Mouse (Mus musculus): ENCODE measurements around the gene Hsd3b7. TPM values are rescaled to one million over a fixed set of nuclear protein-coding genes. Genes with fewer than 3 reads are reported as not detected.
"Not testable (repeated sequence)": the region's sequence is repeated elsewhere in the genome, so short reads cannot be mapped to it uniquely, and the experiment has no call there.

Hsd3b7 gene
- polyA plus RNA-seq, 1 experiment from 2014 or later, result 55.8 TPM

DNA sequence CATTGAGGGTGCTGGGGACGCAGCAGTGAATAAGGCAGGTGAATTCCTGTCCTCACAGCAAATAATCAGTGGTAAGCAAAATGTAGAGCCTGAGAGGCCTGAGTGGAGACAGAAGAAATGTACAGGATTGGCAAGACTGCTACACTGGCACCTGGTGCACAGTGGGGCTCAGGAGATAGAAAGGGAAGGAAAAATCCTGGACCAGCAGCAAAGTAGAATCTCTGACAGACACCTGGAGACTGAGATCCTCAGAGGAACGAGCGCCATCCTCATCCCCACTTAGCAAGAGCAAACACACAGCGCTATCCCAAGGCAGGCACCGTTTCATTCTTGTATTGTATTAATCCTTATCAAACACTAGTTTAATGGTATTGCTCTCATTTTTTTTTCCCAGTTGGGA, 37.1 kb downstream of the Hsd3b7 start:
- Histone ChIP-seq H3K36me3 (ENCODE audit: insufficient read depth, low read length) (no peaks in the 10 kb centered on the region), H3K9me3 (ENCODE audit: low read length) (no peaks in the 10 kb centered on the region), H3K4me2 (replicated peaks; ENCODE audit: low read depth, low read length) (no peak overlapping the region), H3K4me1 (ENCODE audit: insufficient read depth, low read depth, low read length) (no peaks in the 10 kb centered on the region; the same call in 1 of the 2 replicates), H3K4me3 (ENCODE audit: low read depth, low read length) (no peak overlapping the region), H3K27ac (ENCODE audit: low read length) (no peak overlapping the region), H3K9ac (replicated peaks; ENCODE audit: low read depth) (no peak overlapping the region), H3K27me3 (replicated peaks; ENCODE audit: insufficient read depth, low read length) (no peaks in the 10 kb centered on the region)
- ATAC-seq, result no peak
- no peak for DNase-seq (ENCODE audit: low spot score)
- 88% methylated on average over 5 of the region's 5 CpGs for WGBS
- TF ChIP-seq EP300 (IDR thresholded peaks at IDR 0.05) (no peak), CTCF (IDR thresholded peaks at IDR 0.05) (no peak)

GRCm38 (mm10) chr7:127837878-127838277, 37.5 kb downstream of the Hsd3b7 start:
- H3K9ac ChIP-seq (replicated peaks; ENCODE audit: low read depth); H3K4me3 ChIP-seq (ENCODE audit: low read depth, low read length); H3K27ac ChIP-seq (ENCODE audit: low read length); H3K36me3 ChIP-seq (ENCODE audit: insufficient read depth, low read length); H3K4me1 ChIP-seq (ENCODE audit: insufficient read depth, low read depth, low read length); ATAC-seq; H3K4me2 ChIP-seq (replicated peaks; ENCODE audit: low read depth, low read length); DNase-seq (ENCODE audit: low spot score); H3K9me3 ChIP-seq (ENCODE audit: low read length); H3K27me3 ChIP-seq (replicated peaks; ENCODE audit: insufficient read depth, low read length): not testable (repeated sequence)
- peak; percentile 5; the same call in 1 of the 2 replicates for TF ChIP-seq CTCF (IDR thresholded peaks at IDR 0.05)
- WGBS, result 90% methylated on average over 4 of the region's 4 CpGs

DNA sequence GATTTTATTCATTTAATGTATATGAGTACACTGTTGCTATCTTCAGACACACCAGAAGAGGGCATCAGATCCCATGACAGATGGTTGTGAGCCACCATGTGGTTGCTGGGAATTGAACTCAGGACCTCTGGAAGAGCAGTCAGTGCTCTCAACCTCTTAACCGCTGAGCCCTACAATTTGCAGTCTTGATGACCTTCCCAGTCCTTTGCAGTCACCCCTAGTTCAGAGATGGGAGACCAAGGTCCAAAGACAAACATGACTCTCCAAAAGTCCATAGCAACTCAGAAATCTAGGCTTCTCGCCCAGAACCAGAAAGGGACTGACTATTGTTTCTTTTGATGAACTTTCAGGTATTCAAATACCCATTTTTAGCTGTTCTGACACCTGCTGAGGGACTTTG, 39.6 kb downstream of the Hsd3b7 start:
- 66% methylated on average over 2 of the region's 2 CpGs for WGBS
- not testable (repeated sequence) for H3K4me3 ChIP-seq (ENCODE audit: low read depth, low read length); H3K9me3 ChIP-seq (ENCODE audit: low read length); H3K4me2 ChIP-seq (replicated peaks; ENCODE audit: low read depth, low read length); H3K36me3 ChIP-seq (ENCODE audit: insufficient read depth, low read length); DNase-seq (ENCODE audit: low spot score); H3K9ac ChIP-seq (replicated peaks; ENCODE audit: low read depth); H3K4me1 ChIP-seq (ENCODE audit: insufficient read depth, low read depth, low read length); H3K27ac ChIP-seq (ENCODE audit: low read length); H3K27me3 ChIP-seq (replicated peaks; ENCODE audit: insufficient read depth, low read length); ATAC-seq

GRCm38 (mm10) chr7:127840886-127841285, 40.5 kb downstream of the Hsd3b7 start:
- peak overlapping the region; percentile 50 for H3K9ac ChIP-seq (replicated peaks; ENCODE audit: low read depth)
- ATAC-seq (peak; percentile 27), DNase-seq (ENCODE audit: low spot score) (peak; percentile 55)
- no peaks in the 10 kb centered on the region for H3K9me3 ChIP-seq (ENCODE audit: low read length)
- no peak for TF ChIP-seq EP300 (IDR thresholded peaks at IDR 0.05)
- no peak for TF ChIP-seq CTCF (IDR thresholded peaks at IDR 0.05)
- 3% methylated on average over 15 of the region's 15 CpGs for WGBS
- peak overlapping the region; percentile 89 for H3K4me3 ChIP-seq (ENCODE audit: low read depth, low read length)
- H3K4me1 ChIP-seq (ENCODE audit: insufficient read depth, low read depth, low read length), result no peaks in the 10 kb centered on the region; the same call in 1 of the 2 replicates
- H3K4me2 ChIP-seq (replicated peaks; ENCODE audit: low read depth, low read length), result peak overlapping the region; percentile 89
- H3K27ac ChIP-seq (ENCODE audit: low read length), result peak overlapping the region; percentile 92
- 0 out of 2 replicates have a peak, but pooled peaks cover 4% of the 10 kb centered on the region for H3K36me3 ChIP-seq (ENCODE audit: insufficient read depth, low read length)
- no peaks in the 10 kb centered on the region for H3K27me3 ChIP-seq (replicated peaks; ENCODE audit: insufficient read depth, low read length)

- WGBS, result under 1% methylated on average over 42 of the region's 46 CpGs
These were observed 41.1 kb downstream of the Hsd3b7 start for GRCm38 (mm10) chr7:127841340-127842000.

DNA sequence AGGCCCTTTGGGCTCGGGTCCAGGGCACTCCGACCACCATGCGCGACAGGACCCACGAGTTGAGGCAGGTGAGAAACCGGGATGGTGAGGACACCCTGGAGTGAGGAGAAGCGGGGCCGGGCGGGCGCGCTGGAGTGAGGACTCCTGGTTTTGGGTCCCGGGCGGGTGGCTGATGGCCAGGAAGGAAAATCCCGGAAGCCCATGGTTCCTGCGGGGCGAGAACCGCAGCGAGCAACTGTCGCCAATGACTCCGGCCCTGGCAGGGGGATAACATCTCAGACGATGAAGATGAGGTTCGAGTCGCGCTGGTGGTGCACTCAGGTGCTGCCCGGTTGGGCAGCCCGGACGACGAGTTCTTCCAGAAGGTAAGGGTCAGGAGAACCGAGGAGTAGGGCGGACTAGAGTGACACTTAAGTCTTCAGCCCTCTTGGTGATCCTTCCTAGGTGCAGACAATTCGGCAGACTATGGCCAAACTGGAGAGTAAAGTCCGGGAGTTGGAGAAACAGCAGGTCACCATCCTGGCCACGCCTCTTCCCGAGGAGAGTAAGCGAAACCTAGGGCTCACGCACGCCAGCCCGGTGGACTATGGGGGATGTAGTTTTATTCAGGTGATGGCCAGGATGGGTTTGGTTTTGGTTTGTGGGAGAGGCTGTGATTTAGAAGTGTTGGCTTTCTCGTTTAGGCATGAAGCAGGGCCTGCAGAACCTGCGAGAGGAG, 41.8 kb downstream of the Hsd3b7 start:
- H3K9ac ChIP-seq (replicated peaks; ENCODE audit: low read depth), result peak overlapping the region; percentile 72
- no peaks in the 10 kb centered on the region for H3K9me3 ChIP-seq (ENCODE audit: low read length)
- H3K4me2 ChIP-seq (replicated peaks; ENCODE audit: low read depth, low read length), result peak overlapping the region; percentile 89
- peak overlapping the region; percentile 89 for H3K4me3 ChIP-seq (ENCODE audit: low read depth, low read length)
- TF ChIP-seq EP300 (IDR thresholded peaks at IDR 0.05) (no peak), CTCF (IDR thresholded peaks at IDR 0.05) (no peak)
- WGBS, result under 1% methylated on average over 40 of the region's 40 CpGs
- DNase-seq (ENCODE audit: low spot score) (peak; percentile 93), ATAC-seq (peak; percentile 57)
- H3K27ac ChIP-seq (ENCODE audit: low read length), result peak overlapping the region; percentile 92
- H3K27me3 ChIP-seq (replicated peaks; ENCODE audit: insufficient read depth, low read length), result no peaks in the 10 kb centered on the region
- H3K36me3 ChIP-seq (ENCODE audit: insufficient read depth, low read length), result peaks cover 9% of the 10 kb centered on the region; the same call in 1 of the 2 replicates
- H3K4me1 ChIP-seq (ENCODE audit: insufficient read depth, low read depth, low read length), result no peaks in the 10 kb centered on the region; the same call in 1 of the 2 replicates

More at GRCm38 (mm10) chr7:127841340-127842000, 41.1 kb downstream of the Hsd3b7 start:
- H3K4me1 ChIP-seq (ENCODE audit: insufficient read depth, low read depth, low read length), result no peaks in the 10 kb centered on the region; the same call in 1 of the 2 replicates
- H3K9me3 ChIP-seq (ENCODE audit: low read length), result no peaks in the 10 kb centered on the region
- no peaks in the 10 kb centered on the region for H3K27me3 ChIP-seq (replicated peaks; ENCODE audit: insufficient read depth, low read length)
- peak; percentile 95 for ATAC-seq
- H3K4me2 ChIP-seq (replicated peaks; ENCODE audit: low read depth, low read length), result peak overlapping the region; percentile 89
- H3K36me3 ChIP-seq (ENCODE audit: insufficient read depth, low read length), result peaks cover 7% of the 10 kb centered on the region; the same call in 1 of the 2 replicates
- H3K9ac ChIP-seq (replicated peaks; ENCODE audit: low read depth), result peak overlapping the region; percentile 72
- no peak; the same call in 1 of the 2 replicates for TF ChIP-seq CTCF (IDR thresholded peaks at IDR 0.05)
- peak; percentile 68; the same call in 1 of the 2 replicates for TF ChIP-seq EP300 (IDR thresholded peaks at IDR 0.05)
- peak overlapping the region; percentile 92 for H3K27ac ChIP-seq (ENCODE audit: low read length)
- peak; percentile 98 for DNase-seq (ENCODE audit: low spot score)
- H3K4me3 ChIP-seq (ENCODE audit: low read depth, low read length), result peak overlapping the region; percentile 89
